Mouse (Mus musculus): ENCODE results near the gene Rpl21. TPM values are rescaled to one million over a fixed set of nuclear protein-coding genes. Genes with fewer than 3 reads are reported as not detected.
"Not testable (repeated sequence)": the region's sequence is repeated elsewhere in the genome, so short reads cannot be mapped to it uniquely, and the experiment has no call there.

The Rpl21 gene
- polyA plus RNA-seq, 1 experiment from 2014 or later = 413 TPM

DNA sequence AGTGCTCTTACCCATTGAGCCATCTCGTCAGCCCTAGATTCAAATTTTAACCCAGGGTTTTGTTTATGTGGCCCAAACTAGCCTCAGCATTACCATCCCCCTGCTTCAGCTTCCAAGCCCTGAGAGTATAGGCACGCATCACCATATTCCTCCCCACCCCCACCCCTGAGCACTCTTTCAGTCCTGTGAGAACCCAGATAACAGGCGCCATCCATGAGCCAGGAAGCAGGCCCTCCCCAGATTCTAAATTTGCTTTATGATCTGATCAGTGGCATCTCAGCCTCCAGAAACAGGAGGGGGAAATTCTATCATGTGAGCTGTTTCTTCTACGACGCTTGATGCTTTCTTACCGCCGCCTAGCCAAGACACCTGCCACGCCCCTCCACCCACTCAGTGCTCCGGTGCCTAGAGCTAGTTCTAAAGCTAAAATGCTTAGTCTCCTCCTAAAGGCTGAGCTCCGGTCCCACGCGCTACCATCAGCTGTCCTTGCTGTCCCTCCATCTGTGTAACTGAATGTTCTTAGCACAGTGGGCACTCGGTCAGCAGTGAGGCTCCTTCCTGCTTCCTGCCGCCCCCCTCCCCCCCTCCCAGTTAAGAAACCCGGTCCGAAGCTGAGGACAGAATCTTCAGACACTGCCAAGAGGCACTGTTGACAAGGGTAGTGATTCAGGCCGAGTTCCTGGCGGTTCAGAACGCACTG is 34.7 kb downstream of the Rpl21 start:
- Histone ChIP-seq H3K9ac (replicated peaks; ENCODE audit: low read length) (peak overlapping the region; percentile 31; the same call in 1 of the 2 replicates), H3K27ac (replicated peaks; ENCODE audit: low read depth, low read length) (peak overlapping the region; percentile 52; the same call in 1 of the 2 replicates), H3K36me3 (ENCODE audit: control insufficient read depth, insufficient read depth, low read length) (no peaks in the 10 kb centered on the region), H3K4me3 (replicated peaks; ENCODE audit: low read depth, low read length) (0 out of 2 replicates have a peak overlapping the region, but pooled peaks have one; percentile 7), H3K27me3 (ENCODE audit: control insufficient read depth, insufficient read depth, low read length) (no peaks in the 10 kb centered on the region), H3K9me3 (ENCODE audit: control insufficient read depth, low read length) (no peaks in the 10 kb centered on the region), H3K4me1 (ENCODE audit: control insufficient read depth, insufficient read depth, low read length) (0 out of 2 replicates have a peak, but pooled peaks cover 3% of the 10 kb centered on the region), H3K4me2 (ENCODE audit: low read length) (peak overlapping the region; percentile 49)
- DNase-seq = peak; percentile 45
- peak; percentile 24; the same call in 1 of the 2 replicates for ATAC-seq (ENCODE audit: low FRiP score, low TSS enrichment)
- 6% methylated on average over 19 of the region's 19 CpGs for WGBS

GRCm38 (mm10) chr5:146867946-146868314 is 35.2 kb downstream of the Rpl21 start:
- Histone ChIP-seq H3K36me3 (ENCODE audit: control insufficient read depth, insufficient read depth, low read length) (no peaks in the 10 kb centered on the region), H3K4me1 (ENCODE audit: control insufficient read depth, insufficient read depth, low read length) (0 out of 2 replicates have a peak, but pooled peaks cover 3% of the 10 kb centered on the region), H3K9me3 (ENCODE audit: control insufficient read depth, low read length) (no peaks in the 10 kb centered on the region), H3K27ac (replicated peaks; ENCODE audit: low read depth, low read length) (peak overlapping the region; percentile 52; the same call in 1 of the 2 replicates), H3K4me2 (ENCODE audit: low read length) (peak overlapping the region; percentile 49; the same call in 1 of the 2 replicates), H3K27me3 (ENCODE audit: control insufficient read depth, insufficient read depth, low read length) (no peaks in the 10 kb centered on the region), H3K4me3 (replicated peaks; ENCODE audit: low read depth, low read length) (no peak overlapping the region), H3K9ac (replicated peaks; ENCODE audit: low read length) (no peak overlapping the region)
- WGBS = 14% methylated on average over 4 of the region's 4 CpGs
- ATAC-seq (ENCODE audit: low FRiP score, low TSS enrichment) = no peak
- DNase-seq = no peak

DNA sequence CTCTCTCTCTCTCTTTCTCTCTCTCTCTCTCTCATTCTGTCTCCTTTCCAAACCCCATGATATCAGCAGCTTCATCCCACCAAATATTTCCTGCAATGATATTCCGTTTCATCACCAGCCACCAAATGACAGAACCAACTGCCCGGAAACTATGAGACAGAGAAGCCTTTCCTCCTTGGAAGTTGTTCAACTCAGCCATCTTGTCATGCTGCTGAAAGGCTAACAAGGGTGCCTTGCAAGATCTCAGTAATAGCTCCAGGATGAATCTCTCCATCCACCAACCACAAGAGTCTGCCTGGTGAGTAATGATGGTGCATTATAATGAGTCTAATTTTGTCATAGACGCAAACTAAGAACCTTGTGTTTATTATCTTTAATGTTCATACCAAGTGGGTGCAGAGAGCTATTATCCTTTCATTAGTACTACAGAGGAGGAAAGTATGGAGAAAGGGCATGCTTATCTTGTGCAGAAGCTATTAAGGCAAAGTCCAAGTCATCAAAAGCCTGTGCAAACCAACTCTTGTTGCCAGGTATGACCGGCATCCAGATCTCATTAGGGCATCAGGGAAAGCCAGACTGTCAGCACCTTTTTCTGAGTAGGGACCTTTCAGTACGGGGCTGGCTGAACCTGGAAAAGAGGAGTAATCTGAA is 40.4 kb downstream of the Rpl21 start:
- WGBS = 94% methylated on average over 5 of the region's 5 CpGs
- Histone ChIP-seq H3K4me2 (ENCODE audit: low read length) (no peak overlapping the region), H3K9ac (replicated peaks; ENCODE audit: low read length) (no peak overlapping the region), H3K4me1 (ENCODE audit: control insufficient read depth, insufficient read depth, low read length) (no peaks in the 10 kb centered on the region), H3K27me3 (ENCODE audit: control insufficient read depth, insufficient read depth, low read length) (no peaks in the 10 kb centered on the region), H3K9me3 (ENCODE audit: control insufficient read depth, low read length) (no peaks in the 10 kb centered on the region), H3K27ac (replicated peaks; ENCODE audit: low read depth, low read length) (no peak overlapping the region), H3K4me3 (replicated peaks; ENCODE audit: low read depth, low read length) (no peak overlapping the region), H3K36me3 (ENCODE audit: control insufficient read depth, insufficient read depth, low read length) (no peaks in the 10 kb centered on the region)
- DNase-seq (no peak), ATAC-seq (ENCODE audit: low FRiP score, low TSS enrichment) (no peak)

- 82% methylated on average over 2 of the region's 2 CpGs for WGBS
- H3K4me3 ChIP-seq (replicated peaks; ENCODE audit: low read depth, low read length) = no peak overlapping the region
- no peak overlapping the region for H3K4me2 ChIP-seq (ENCODE audit: low read length)
- H3K4me1 ChIP-seq (ENCODE audit: control insufficient read depth, insufficient read depth, low read length) = no peaks in the 10 kb centered on the region
- H3K9me3 ChIP-seq (ENCODE audit: control insufficient read depth, low read length) = no peaks in the 10 kb centered on the region
- DNase-seq = no peak
- H3K27ac ChIP-seq (replicated peaks; ENCODE audit: low read depth, low read length) = no peak overlapping the region
- no peak overlapping the region for H3K9ac ChIP-seq (replicated peaks; ENCODE audit: low read length)
- ATAC-seq (ENCODE audit: low FRiP score, low TSS enrichment) = no peak
- H3K27me3 ChIP-seq (ENCODE audit: control insufficient read depth, insufficient read depth, low read length) = no peaks in the 10 kb centered on the region
- no peaks in the 10 kb centered on the region for H3K36me3 ChIP-seq (ENCODE audit: control insufficient read depth, insufficient read depth, low read length)
These were observed 43.3 kb downstream of the Rpl21 start for GRCm38 (mm10) chr5:146876024-146876423.

GRCm38 (mm10) chr5:146877882-146878281 is 45.2 kb downstream of the Rpl21 start:
- not testable (repeated sequence) for H3K27me3 ChIP-seq (ENCODE audit: control insufficient read depth, insufficient read depth, low read length); H3K4me3 ChIP-seq (replicated peaks; ENCODE audit: low read depth, low read length); DNase-seq; ATAC-seq (ENCODE audit: low FRiP score, low TSS enrichment); H3K27ac ChIP-seq (replicated peaks; ENCODE audit: low read depth, low read length); H3K4me2 ChIP-seq (ENCODE audit: low read length); H3K9me3 ChIP-seq (ENCODE audit: control insufficient read depth, low read length); H3K4me1 ChIP-seq (ENCODE audit: control insufficient read depth, insufficient read depth, low read length); H3K36me3 ChIP-seq (ENCODE audit: control insufficient read depth, insufficient read depth, low read length); H3K9ac ChIP-seq (replicated peaks; ENCODE audit: low read length)
- 82% methylated on average over 5 of the region's 6 CpGs for WGBS

GRCm38 (mm10) chr5:146882261-146882660 is 49.6 kb downstream of the Rpl21 start:
- ATAC-seq (ENCODE audit: low FRiP score, low TSS enrichment) (no peak), DNase-seq (no peak)
- Histone ChIP-seq H3K4me2 (ENCODE audit: low read length) (no peak overlapping the region), H3K27ac (replicated peaks; ENCODE audit: low read depth, low read length) (no peak overlapping the region), H3K9me3 (ENCODE audit: control insufficient read depth, low read length) (no peaks in the 10 kb centered on the region), H3K4me3 (replicated peaks; ENCODE audit: low read depth, low read length) (no peak overlapping the region), H3K36me3 (ENCODE audit: control insufficient read depth, insufficient read depth, low read length) (no peaks in the 10 kb centered on the region), H3K27me3 (ENCODE audit: control insufficient read depth, insufficient read depth, low read length) (no peaks in the 10 kb centered on the region), H3K4me1 (ENCODE audit: control insufficient read depth, insufficient read depth, low read length) (no peaks in the 10 kb centered on the region), H3K9ac (replicated peaks; ENCODE audit: low read length) (no peak overlapping the region)
- 88% methylated on average over 6 of the region's 6 CpGs for WGBS

DNA sequence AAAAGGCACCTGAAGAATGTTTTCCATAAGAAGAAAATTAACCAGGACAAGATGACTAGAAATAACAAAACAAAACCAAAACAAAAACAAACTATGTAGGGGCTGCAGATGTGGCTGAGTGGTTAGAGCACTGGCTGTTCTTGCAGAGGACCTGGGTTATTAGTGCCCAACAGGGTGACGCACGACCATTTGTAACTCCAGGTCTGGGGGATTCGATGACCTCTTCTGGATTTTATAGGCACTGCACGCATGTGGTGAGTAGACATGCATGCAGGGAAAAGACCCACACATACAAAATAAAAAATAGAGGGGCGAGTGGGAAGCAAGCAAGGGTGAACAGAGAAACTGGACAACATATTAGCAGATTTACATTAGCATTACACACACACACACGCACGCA is 50.4 kb downstream of the Rpl21 start:
- Histone ChIP-seq H3K4me3 (replicated peaks; ENCODE audit: low read depth, low read length) (no peak overlapping the region), H3K27ac (replicated peaks; ENCODE audit: low read depth, low read length) (no peak overlapping the region), H3K4me1 (ENCODE audit: control insufficient read depth, insufficient read depth, low read length) (no peaks in the 10 kb centered on the region), H3K9ac (replicated peaks; ENCODE audit: low read length) (no peak overlapping the region), H3K27me3 (ENCODE audit: control insufficient read depth, insufficient read depth, low read length) (no peaks in the 10 kb centered on the region), H3K4me2 (ENCODE audit: low read length) (no peak overlapping the region), H3K36me3 (ENCODE audit: control insufficient read depth, insufficient read depth, low read length) (no peaks in the 10 kb centered on the region), H3K9me3 (ENCODE audit: control insufficient read depth, low read length) (no peaks in the 10 kb centered on the region)
- DNase-seq (no peak), ATAC-seq (ENCODE audit: low FRiP score, low TSS enrichment) (no peak)
- 79% methylated on average over 7 of the region's 7 CpGs for WGBS

DNA sequence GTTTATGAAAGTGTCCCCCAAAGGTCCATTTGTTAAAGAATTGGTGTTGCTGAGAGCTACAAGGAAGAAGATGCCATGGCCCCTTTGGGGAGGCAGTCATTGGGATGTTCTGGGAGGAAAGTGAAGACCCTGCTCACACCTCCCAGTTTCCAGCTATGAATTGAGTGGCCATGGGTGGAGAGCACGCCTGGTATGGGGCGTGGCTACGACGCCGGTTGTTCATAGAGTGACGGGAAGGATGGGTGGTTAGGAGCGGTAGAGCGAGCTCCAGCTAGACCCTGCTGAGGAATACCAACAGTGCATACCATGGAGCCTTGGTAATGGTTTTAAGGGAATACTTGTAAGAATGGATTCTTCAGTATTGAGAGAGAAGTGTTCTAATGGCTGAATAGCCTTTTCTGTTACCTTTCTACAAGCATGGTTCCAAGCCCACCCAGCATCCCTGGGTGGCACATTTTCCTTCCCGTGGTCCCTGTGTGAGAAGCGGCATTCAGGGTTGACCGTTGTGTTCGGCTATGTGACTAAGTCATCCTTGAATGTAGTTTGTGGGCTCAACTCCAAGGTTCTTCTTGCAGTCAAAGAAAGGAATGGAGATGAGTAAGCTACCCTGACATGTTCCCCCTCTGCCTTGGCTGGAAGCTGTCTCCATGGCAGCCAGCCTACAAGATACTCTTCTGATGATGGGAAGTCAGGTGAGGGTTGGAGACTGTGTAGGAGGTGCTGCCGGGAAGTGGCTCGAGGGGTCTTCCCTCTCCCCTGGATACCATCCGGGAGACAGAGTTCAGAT is 51.0 kb downstream of the Rpl21 start:
- no peak for ATAC-seq (ENCODE audit: low FRiP score, low TSS enrichment)
- WGBS = 88% methylated on average over 15 of the region's 15 CpGs
- H3K9ac ChIP-seq (replicated peaks; ENCODE audit: low read length) = no peak overlapping the region

More for the DNA sequence above, 51.0 kb downstream of the Rpl21 start:
- no peak overlapping the region for H3K4me3 ChIP-seq (replicated peaks; ENCODE audit: low read depth, low read length)
- H3K27me3 ChIP-seq (ENCODE audit: control insufficient read depth, insufficient read depth, low read length) = no peaks in the 10 kb centered on the region
- H3K9me3 ChIP-seq (ENCODE audit: control insufficient read depth, low read length) = no peaks in the 10 kb centered on the region
- no peaks in the 10 kb centered on the region for H3K4me1 ChIP-seq (ENCODE audit: control insufficient read depth, insufficient read depth, low read length)
- no peak overlapping the region for H3K27ac ChIP-seq (replicated peaks; ENCODE audit: low read depth, low read length)
- no peak overlapping the region for H3K4me2 ChIP-seq (ENCODE audit: low read length)
- no peak for DNase-seq
- H3K36me3 ChIP-seq (ENCODE audit: control insufficient read depth, insufficient read depth, low read length) = no peaks in the 10 kb centered on the region
